Mouse (Mus musculus) 3T3-L1 (cell line): ENCODE results near the gene Arhgef10l.
"Not testable (repeated sequence)": the region's sequence is repeated elsewhere in the genome, so short reads cannot be mapped to it uniquely, and the experiment has no call there.

ENCODE experiments used
- DNase-seq: peaks from one replicate; pipeline ENCODE4 v3.0.0-alpha.2; 2015; ENCODE audit warnings: low read depth, low spot score

The Arhgef10l gene

GRCm38 (mm10) chr4:140574863-140575262 lies 90.9 kb downstream of the Arhgef10l start:
- DNase-seq, result not testable (repeated sequence)

DNA sequence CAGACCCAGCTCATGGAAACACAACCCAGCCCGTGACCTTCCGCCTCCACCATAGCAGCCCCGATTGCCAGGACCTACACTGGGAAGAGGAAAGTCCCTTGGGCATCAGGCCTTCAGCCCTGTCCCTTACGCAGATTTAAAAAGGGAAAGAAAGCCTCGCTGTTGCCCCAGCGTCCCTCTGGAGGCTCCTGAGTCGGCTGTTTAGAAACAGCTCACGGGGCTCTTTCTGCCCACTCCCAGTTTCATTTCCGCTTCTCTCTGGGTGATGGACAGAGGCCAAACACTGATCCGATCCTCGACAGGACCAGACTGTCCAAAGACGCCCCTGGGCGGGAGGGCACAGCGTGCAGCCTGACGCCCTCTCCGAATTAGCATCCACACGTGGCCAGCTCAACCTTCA lies 93.4 kb downstream of the Arhgef10l start:
- DNase-seq, result no peak

DNA sequence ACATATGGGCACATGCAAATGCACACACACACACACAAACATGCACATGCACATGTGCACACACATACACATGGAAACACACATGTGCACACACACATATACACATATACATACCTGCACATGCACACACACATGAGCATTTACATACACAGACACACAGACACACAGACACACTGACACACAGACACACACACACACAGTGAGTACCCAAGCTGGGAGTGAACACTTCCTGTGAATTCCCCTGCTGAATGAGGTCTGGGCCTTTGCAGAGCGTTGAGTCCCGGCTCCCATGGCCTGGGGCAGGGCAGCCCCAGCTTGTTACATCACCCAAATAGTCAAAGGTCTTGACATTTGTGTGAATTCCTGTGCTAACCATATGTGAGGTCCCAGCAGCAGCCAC lies 96.4 kb downstream of the Arhgef10l start:
- DNase-seq, result no peak

DNA sequence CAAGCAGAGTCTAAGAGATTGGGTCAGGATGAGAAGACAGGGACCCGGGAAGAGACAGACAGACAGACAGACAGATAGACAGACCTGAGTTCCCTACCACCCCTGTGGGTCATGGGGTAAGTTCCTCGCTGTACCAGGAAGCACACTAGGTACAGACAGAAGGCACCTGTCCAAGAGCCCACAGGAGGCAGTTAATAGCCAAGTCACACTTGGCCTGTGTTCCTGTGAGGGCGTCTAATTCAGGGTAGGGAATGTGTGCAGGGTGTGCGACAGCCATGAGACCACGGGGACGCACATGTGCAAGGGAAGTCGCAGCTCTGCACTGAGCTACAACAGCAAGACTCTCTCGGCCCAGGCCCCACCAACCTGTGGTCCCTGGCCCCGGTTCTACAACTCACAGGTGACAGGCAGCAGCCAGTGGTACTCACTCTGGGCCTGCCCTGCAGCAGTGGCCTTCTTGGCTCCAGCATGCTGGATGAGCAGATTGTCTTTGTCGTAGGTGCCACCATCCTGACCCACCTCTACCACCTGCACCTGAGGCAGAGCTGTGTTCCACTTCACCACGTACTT lies 97.8 kb downstream of the Arhgef10l start:
- DNase-seq, result no peak

GRCm38 (mm10) chr4:140566785-140567184 lies 99.0 kb downstream of the Arhgef10l start:
- no peak for DNase-seq

- not testable (repeated sequence) for DNase-seq
Observed at GRCm38 (mm10) chr4:140564459-140564858, 101.4 kb downstream of the Arhgef10l start.

GRCm38 (mm10) chr4:140562461-140563178 lies 103.2 kb downstream of the Arhgef10l start:
- DNase-seq, result peak; percentile 48

DNA sequence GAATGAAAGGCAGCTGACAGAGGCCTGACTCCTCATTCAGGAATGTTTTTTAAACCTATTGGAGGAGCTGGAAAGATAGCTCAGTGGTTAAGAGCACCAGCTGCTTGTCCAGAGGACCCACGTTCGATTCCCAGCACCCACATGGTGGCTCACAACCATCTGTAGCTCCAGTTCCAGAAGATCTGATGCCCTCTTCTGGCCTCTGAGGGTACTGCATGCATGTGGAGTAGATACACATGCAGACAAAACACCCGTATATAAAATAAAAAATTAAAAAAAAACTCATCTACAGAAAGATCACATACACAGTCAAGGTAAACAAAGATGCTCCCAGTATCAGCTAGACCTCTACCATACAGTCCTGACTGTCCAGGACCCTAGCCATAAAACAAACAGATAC lies 104.1 kb downstream of the Arhgef10l start:
- DNase-seq, result peak; percentile 8

DNA sequence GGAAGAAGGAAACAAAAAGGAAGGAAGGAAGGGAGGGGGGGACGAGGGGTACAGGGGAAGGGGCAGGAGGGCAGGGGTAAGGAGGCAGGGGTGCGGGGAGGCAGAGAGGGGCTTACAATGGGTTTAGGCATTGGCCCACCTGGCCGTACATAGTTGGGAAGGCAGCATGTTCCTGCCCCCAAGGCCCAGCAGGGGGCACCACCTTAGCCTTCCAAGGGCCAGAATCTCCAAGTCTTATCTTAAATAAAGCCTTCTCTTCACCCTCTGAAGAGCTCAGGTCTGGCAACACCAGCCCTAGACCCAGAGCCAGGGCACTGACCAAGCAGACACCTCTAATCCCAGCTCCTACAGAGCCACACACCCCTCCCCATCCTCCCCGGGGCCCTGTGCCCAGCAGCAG lies 106.0 kb downstream of the Arhgef10l start:
- DNase-seq, result peak; percentile 9

GRCm38 (mm10) chr4:140558193-140558592 lies 107.6 kb downstream of the Arhgef10l start:
- no peak for DNase-seq

DNA sequence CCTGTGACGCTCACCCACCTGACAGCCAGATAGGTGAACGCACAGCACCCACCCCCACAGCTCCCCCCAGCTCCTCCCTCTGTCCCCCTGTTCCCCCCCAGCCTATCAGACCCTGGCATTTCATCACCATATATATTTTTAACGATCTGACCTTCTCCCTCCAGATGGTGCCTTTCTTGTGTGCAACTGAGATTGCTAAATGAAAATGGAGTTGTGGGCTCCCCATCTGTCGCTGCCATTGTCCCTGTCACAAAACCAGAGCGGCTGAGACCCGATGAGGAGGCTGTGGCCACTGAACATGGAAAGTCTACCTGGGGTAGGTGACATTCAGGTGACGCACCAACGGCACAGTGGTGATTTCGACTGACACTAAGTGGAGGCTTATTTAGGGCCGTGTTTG lies 109.3 kb downstream of the Arhgef10l start:
- DNase-seq, result no peak

- peak; percentile 72 for DNase-seq
Observed at GRCm38 (mm10) chr4:140555273-140555672, 110.5 kb downstream of the Arhgef10l start.

GRCm38 (mm10) chr4:140554552-140554951 lies 111.3 kb downstream of the Arhgef10l start:
- no peak for DNase-seq

GRCm38 (mm10) chr4:140551766-140552165 lies 114.0 kb downstream of the Arhgef10l start:
- DNase-seq, result no peak

DNA sequence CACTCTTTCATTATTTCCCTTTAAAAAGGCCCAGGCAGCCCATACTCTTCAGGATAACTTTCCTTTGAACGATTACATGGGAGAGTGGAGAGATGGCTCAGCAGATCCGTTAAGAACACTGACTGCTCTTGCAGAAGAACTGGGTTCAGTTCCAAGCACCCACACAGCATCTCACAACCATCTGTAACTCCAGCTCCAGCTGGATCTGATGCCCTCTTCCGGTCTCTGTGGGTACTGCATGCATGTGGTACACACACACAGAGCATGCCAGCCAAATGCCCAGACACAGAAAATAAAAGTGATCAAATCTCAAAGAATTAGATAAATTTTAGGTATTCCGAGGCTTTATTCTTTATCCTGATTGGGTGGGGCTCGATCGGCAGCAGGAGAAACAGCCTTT lies 115.1 kb downstream of the Arhgef10l start:
- no peak for DNase-seq

- DNase-seq, result no peak
Observed at GRCm38 (mm10) chr4:140549975-140550374, 115.8 kb downstream of the Arhgef10l start.

- DNase-seq, result peak; percentile 84
Observed at GRCm38 (mm10) chr4:140547488-140547887, 118.3 kb downstream of the Arhgef10l start.

GRCm38 (mm10) chr4:140539125-140539524 lies 126.7 kb downstream of the Arhgef10l start:
- peak; percentile 55 for DNase-seq

GRCm38 (mm10) chr4:140537561-140538021 lies 128.2 kb downstream of the Arhgef10l start:
- DNase-seq, result peak; percentile 93

GRCm38 (mm10) chr4:140535323-140535722 lies 130.5 kb downstream of the Arhgef10l start:
- DNase-seq, result no peak

GRCm38 (mm10) chr4:140532270-140532669 lies 133.5 kb downstream of the Arhgef10l start:
- no peak for DNase-seq

GRCm38 (mm10) chr4:140531024-140531423 lies 134.8 kb downstream of the Arhgef10l start:
- peak; percentile 14 for DNase-seq

- DNase-seq, result no peak
Observed at GRCm38 (mm10) chr4:140529735-140530134, 136.1 kb downstream of the Arhgef10l start.
